Mouse (Mus musculus): Measurements from ENCODE around the gene Pomt2. TPM values are rescaled to one million over a fixed set of nuclear protein-coding genes. Genes with fewer than 3 reads are reported as not detected.

The Pomt2 gene
- polyA plus RNA-seq, 1 experiment from 2014 or later = 17.1 TPM

Other genes with a start within 250 kb of the Pomt2 start
- gene Cipc, start 200.9 kb downstream of the Pomt2 start, polyA plus RNA-seq (2014; fragmentation: Nextera tagmentation; extraction: Ambion mirVana) = 16.3 and 16.9 TPM in 2 replicates
- gene Zdhhc22, start 157.5 kb downstream of the Pomt2 start, polyA plus RNA-seq (2014; fragmentation: Nextera tagmentation; extraction: Ambion mirVana) = 0.15 and 0.56 TPM in 2 replicates
- gene Tmem63c, start 126.6 kb downstream of the Pomt2 start, polyA plus RNA-seq (2014; fragmentation: Nextera tagmentation; extraction: Ambion mirVana) = 0.62 and 1.0 TPM in 2 replicates
- gene Ngb, start 45.4 kb downstream of the Pomt2 start, polyA plus RNA-seq (2014; fragmentation: Nextera tagmentation; extraction: Ambion mirVana) = 1.0 and 1.8 TPM in 2 replicates
- gene Gstz1, start 803 bp downstream of the Pomt2 start, polyA plus RNA-seq (2014; fragmentation: Nextera tagmentation; extraction: Ambion mirVana) = 47.7 and 48.8 TPM in 2 replicates
- 1.1 and 1.4 TPM in 2 replicates for gene Samd15, start 51.8 kb upstream of the Pomt2 start, polyA plus RNA-seq (2014; fragmentation: Nextera tagmentation; extraction: Ambion mirVana)
- 2.6 TPM in 2 replicates for gene Tmed8, start 52.5 kb upstream of the Pomt2 start, polyA plus RNA-seq (2014; fragmentation: Nextera tagmentation; extraction: Ambion mirVana)
- gene Noxred1, start 90.8 kb upstream of the Pomt2 start, polyA plus RNA-seq (2014; fragmentation: Nextera tagmentation; extraction: Ambion mirVana) = 0.30 and 0.73 TPM in 2 replicates
- 40.8 and 47.3 TPM in 2 replicates for gene Vipas39, start 118.3 kb upstream of the Pomt2 start, polyA plus RNA-seq (2014; fragmentation: Nextera tagmentation; extraction: Ambion mirVana)
- 205 and 207 TPM in 2 replicates for gene Ahsa1, start 118.5 kb upstream of the Pomt2 start, polyA plus RNA-seq (2014; fragmentation: Nextera tagmentation; extraction: Ambion mirVana)
- 0.22 and 0.40 TPM in 2 replicates for gene Ism2, start 151.7 kb upstream of the Pomt2 start, polyA plus RNA-seq (2014; fragmentation: Nextera tagmentation; extraction: Ambion mirVana)
- gene Sptlc2, start 240.4 kb upstream of the Pomt2 start, polyA plus RNA-seq (2014; fragmentation: Nextera tagmentation; extraction: Ambion mirVana) = 101 and 118 TPM in 2 replicates

All from intestine, embryonic 14.5 days (tissue).